Mouse (Mus musculus) liver, embryonic 14.5 days (tissue): ENCODE results near the gene Wdr35. TPM values are rescaled to one million over a fixed set of nuclear protein-coding genes. Genes with fewer than 3 reads are reported as not detected.
A peak's percentile ranks its signal among the peaks of the same experiment; 100 is the strongest.

Experiments used
- ATAC-seq: fragments of 200-750 bp; cut with Nextera tagmentation; 2 replicates; pipeline ENCODE4 v1.8.0; 2017; ENCODE audit warnings: moderate number of reproducible peaks, mild to moderate bottlenecking, moderate library complexity; ENCODE audit not compliant: insufficient read depth
- DNase-seq, 3 experiments: peaks; one replicate each; pipeline ENCODE4 v3.0.0-alpha.2; 2012 to 2013; ENCODE audit warnings: low read depth in 3 of 3, low spot score in 3 of 3
- H3K27ac ChIP-seq: fragments of 300-500 bp; sonication (generic); 2 replicates; pipeline ENCODE4 v1.5.1; 2014; ENCODE audit warnings: moderate library complexity, mild to moderate bottlenecking, control low read depth, inconsistent platforms
- H3K27me3 ChIP-seq: fragments of 300-500 bp; sonication (generic); 2 replicates; pipeline ENCODE4 v1.6.1; 2014; ENCODE audit warnings: mild to moderate bottlenecking, low read length, moderate library complexity; ENCODE audit not compliant: control insufficient read depth, insufficient read depth
- H3K36me3 ChIP-seq: fragments of 300-500 bp; sonication (generic); replicated peaks from 2 replicates; pipeline ENCODE4 v1.6.1; 2014; ENCODE audit warnings: low read depth; ENCODE audit not compliant: control insufficient read depth, insufficient read depth
- H3K4me1 ChIP-seq, 2 experiments: fragments of 200-500 bp in 1 of 2; fragments of 300-500 bp in 1 of 2; sonication (generic) in 1 of 2; replicated peaks; 2 replicates each; pipeline ENCODE4 v1.6.1; 2012 to 2014; ENCODE audit warnings: antibody characterized with exemption in 1 of 2, inconsistent platforms in 1 of 2, low read length in 1 of 2; ENCODE audit not compliant: control insufficient read depth in 2 of 2, insufficient read depth in 2 of 2
- H3K4me2 ChIP-seq: fragments of 300-500 bp; sonication (generic); 2 replicates; pipeline ENCODE4 v1.6.1; 2014; ENCODE audit warnings: low read depth, mild to moderate bottlenecking, control low read depth, moderate library complexity
- H3K4me3 ChIP-seq, 2 experiments: fragments of 200-500 bp in 1 of 2; fragments of 300-500 bp in 1 of 2; sonication (generic) in 1 of 2; 2 replicates each; pipeline ENCODE4 v1.5.1; 2012 to 2014; ENCODE audit warnings: low read depth in 2 of 2, low read length in 2 of 2, mild to moderate bottlenecking in 2 of 2, control low read depth in 1 of 2, inconsistent platforms in 1 of 2, moderate library complexity in 1 of 2; ENCODE audit not compliant: insufficient read depth in 1 of 2
- H3K9ac ChIP-seq: fragments of 300-500 bp; sonication (generic); replicated peaks from 2 replicates; pipeline ENCODE4 v1.6.1; 2014; ENCODE audit warnings: mild to moderate bottlenecking, control low read depth, moderate library complexity
- H3K9me3 ChIP-seq: fragments of 300-500 bp; sonication (generic); 2 replicates; pipeline ENCODE4 v1.6.1; 2016; ENCODE audit warnings: low read length, mixed read lengths; ENCODE audit not compliant: control insufficient read depth
- CTCF ChIP-seq: IDR thresholded peaks from 2 replicates; pipeline ENCODE4 v1.5.1; 2016; ENCODE audit warnings: antibody characterized with exemption, low read depth, control low read depth
- EP300 ChIP-seq: IDR thresholded peaks from 2 replicates; pipeline ENCODE4 v1.6.1; 2016; ENCODE audit warnings: antibody characterized with exemption, low read depth
- WGBS: fragments of 180-500 bp; shearing (Covaris S2); extraction: QIAGEN DNeasy Blood & Tissue Kit; methylation state at CpG from one replicate; pipeline ENCODE4 v1.1.7; 2014; ENCODE audit not compliant: insufficient replicate concordance; 5-methylcytosine and 5-hydroxymethylcytosine counted together
- polyA plus RNA-seq, 2 experiments: library from polyadenylated mRNA; depleted of rRNA in 1 of 2; stranded (reverse) in 1 of 2; unstranded in 1 of 2; fragments of >200 nt; fragmentation: Nextera tagmentation in 1 of 2; extraction: Ambion mirVana in 1 of 2; gene quantifications; 2 replicates each; pipeline versions ENCODE4 v1.2.1 to v1.2.3; 2012 to 2014

Wdr35 gene
- polyA plus RNA-seq, 2 experiments: 0.63 to 2.0 TPM

DNA sequence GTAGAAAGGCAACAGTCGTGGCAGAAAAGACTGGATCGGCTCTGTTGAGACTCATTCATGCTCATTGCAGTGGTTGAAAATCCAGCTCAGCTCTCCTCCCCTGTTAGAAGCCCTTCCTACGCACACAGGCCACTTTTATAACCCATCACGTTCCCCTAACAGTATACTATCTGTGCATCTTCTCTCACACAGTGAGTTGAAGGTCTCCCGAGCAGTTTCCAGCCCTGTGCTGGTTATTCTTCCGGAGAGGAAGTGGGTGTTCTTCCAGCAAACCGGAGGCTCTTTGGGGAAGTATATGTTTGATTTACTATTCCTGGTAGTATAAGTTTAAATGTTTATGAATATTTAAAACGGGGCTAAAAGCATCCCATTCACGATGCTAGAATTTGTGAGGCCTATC, 26.5 kb upstream of the Wdr35 start:
- Histone ChIP-seq H3K4me1 (no peaks in the 10 kb centered on the region), H3K27me3 (peaks cover 7% of the 10 kb centered on the region), H3K27ac (no peak overlapping the region), H3K36me3 (no peaks in the 10 kb centered on the region), H3K4me2 (peak overlapping the region; percentile 61), H3K9ac (no peak overlapping the region), H3K9me3 (no peaks in the 10 kb centered on the region), H3K4me3 (no peak overlapping the region)
- no peak for ATAC-seq
- DNase-seq: no peak
- no peak for TF ChIP-seq EP300
- TF ChIP-seq CTCF: no peak
- WGBS: 25% methylated on average over 9 of the region's 9 CpGs

DNA sequence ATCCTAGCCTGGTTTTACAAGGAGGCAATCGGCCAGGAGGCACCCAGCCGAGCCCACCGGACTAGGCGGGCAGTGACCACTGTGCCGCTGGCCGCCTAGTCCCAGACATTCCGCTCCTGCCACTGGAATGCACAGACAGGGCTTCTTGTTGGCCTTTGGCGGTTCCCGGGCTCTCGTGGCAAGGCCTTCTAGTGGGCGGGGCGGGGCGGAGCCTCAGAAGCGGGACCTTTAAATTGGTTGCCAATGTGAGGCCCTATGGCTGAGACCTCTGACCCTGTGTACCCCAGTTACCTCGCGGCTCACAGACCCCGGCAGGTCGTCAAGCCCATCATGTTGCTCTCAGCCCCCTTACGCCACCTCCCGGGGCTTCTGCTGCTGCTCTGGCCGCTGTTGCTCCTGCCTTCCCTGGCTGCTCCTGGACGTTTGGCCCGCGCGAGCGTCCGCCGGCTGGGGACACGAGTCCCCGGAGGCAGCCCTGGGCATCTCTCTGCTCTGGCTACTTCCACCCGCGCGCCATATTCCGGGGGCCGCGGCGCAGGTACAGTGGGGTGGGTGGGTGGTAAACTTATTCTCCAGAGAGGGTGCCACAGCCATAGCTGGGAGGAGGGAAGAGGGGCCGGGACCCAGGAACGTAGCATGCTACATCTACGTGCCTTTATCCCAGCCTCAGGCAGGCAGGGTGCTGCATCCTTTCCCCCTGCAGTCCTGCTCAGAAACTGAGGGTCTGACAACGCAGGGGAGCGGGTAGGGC, 25.8 kb upstream of the Wdr35 start, which contains the start of gene Matn3:
Matn3 (plus strand) TSS at position 216 of the 751 bp plus-strand sequence.
- H3K27me3 ChIP-seq: peaks cover 7% of the 10 kb centered on the region
- DNase-seq: peak; percentile 20 to 26 (median 23)
- peak within 1 kb of the TSS; percentile 61 for H3K4me2 ChIP-seq
- H3K36me3 ChIP-seq: no peaks in the 10 kb centered on the region
- peak; percentile 23; the same call in 1 of the 2 replicates for ATAC-seq
- no peak for TF ChIP-seq CTCF
- no peak for TF ChIP-seq EP300
- H3K4me1 ChIP-seq: no peaks in the 10 kb centered on the region
- no peak within 1 kb of the TSS for H3K27ac ChIP-seq
- WGBS: 3% methylated on average over 38 of the region's 42 CpGs
- no peaks in the 10 kb centered on the region for H3K9me3 ChIP-seq
- no peak within 1 kb of the TSS for H3K9ac ChIP-seq
- H3K4me3 ChIP-seq: peak within 1 kb of the TSS; percentile 25 to 28; a peak in 3 of 4 replicates

DNA sequence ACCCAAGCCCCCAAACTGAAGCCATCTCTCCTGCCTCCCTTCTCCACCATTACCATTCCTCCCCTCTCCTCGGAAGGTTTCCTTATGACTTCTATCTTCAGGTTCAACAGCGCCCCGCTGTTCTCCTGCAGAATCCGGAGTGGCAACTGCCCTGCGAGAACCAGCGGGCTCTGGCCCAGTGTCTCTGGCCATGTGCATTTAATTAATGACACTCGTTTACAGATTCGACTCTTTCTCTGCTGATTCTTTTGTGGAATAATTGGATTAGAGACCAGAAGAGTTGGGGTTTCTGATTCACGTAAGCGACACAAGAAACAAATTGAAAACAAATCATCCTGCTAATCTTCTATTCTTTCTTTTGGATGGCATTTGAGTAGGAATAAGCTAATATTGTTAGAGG, 20.6 kb upstream of the Wdr35 start:
- no peaks in the 10 kb centered on the region for H3K4me1 ChIP-seq
- H3K9ac ChIP-seq: no peak overlapping the region
- TF ChIP-seq CTCF: no peak
- no peak for TF ChIP-seq EP300
- ATAC-seq (no peak), DNase-seq (no peak)
- no peaks in the 10 kb centered on the region for H3K36me3 ChIP-seq
- H3K27me3 ChIP-seq: peaks cover 4% of the 10 kb centered on the region
- H3K4me2 ChIP-seq: no peak overlapping the region
- no peak overlapping the region for H3K27ac ChIP-seq
- H3K4me3 ChIP-seq: no peak overlapping the region
- no peaks in the 10 kb centered on the region for H3K9me3 ChIP-seq
- WGBS: 70% methylated on average over 10 of the region's 10 CpGs

DNA sequence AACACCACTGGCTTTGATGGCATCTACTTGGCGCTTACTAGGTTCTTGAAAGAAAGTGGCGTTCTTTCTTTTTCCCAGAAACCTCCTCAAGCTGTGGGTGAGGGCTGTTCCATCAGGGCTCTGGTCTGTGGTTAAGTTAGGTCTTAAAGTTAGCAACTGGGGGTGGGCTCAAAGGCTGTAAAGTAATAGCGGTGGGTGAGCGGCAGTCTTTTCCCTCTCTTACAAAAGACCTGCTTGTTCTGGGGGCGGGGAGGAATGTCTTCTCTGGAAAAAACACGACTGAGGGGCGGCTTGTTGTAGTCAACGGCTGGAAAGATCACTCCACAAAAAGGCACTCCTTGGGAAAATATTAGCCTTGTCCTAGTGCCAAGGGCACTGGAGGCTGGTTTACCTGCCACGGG, 19.5 kb upstream of the Wdr35 start:
- Histone ChIP-seq H3K27me3 (no peaks in the 10 kb centered on the region), H3K4me3 (no peak overlapping the region), H3K27ac (no peak overlapping the region), H3K9ac (no peak overlapping the region), H3K9me3 (no peaks in the 10 kb centered on the region), H3K4me2 (no peak overlapping the region), H3K36me3 (no peaks in the 10 kb centered on the region), H3K4me1 (no peaks in the 10 kb centered on the region)
- no peak for ATAC-seq
- TF ChIP-seq CTCF: no peak
- no peak for TF ChIP-seq EP300
- no peak for DNase-seq
- WGBS: 55% methylated on average over 9 of the region's 9 CpGs

DNA sequence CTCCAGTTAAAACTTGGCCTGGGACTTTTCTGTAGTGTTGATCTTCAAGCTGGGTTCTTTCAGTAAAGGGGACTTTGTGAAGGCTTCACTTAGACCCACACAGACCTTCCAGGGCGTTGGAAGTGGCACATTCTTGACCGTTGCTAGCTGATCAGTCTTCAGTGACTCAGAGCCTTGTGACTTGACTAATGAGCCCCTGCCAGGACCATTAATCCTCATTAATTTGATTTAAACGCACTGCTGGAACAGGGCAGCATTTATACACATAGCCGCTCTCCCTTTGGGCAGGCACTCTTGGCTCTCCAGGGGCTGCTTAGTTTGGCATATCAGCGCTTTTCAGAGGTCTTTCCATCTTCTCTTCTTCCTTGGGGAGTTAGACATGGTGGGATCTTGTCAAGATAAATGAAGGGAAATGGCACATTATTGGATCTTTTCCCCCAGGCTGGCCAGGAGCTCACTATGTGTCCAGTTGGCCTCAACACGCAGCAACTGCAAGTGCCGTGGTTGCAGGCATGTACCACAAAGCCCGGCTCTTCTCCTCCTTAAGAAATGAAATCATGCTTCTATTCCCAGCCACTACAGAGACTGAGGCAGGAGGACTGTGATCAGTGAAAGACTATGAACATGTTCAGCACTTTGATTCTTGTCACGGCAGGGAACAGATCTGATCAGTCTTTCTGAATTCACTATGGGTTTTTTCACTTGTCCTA, 11.9 kb upstream of the Wdr35 start:
- Histone ChIP-seq H3K9ac (no peak overlapping the region), H3K27me3 (no peaks in the 10 kb centered on the region), H3K27ac (no peak overlapping the region), H3K36me3 (no peaks in the 10 kb centered on the region), H3K9me3 (no peaks in the 10 kb centered on the region), H3K4me3 (no peak overlapping the region), H3K4me2 (no peak overlapping the region), H3K4me1 (no peaks in the 10 kb centered on the region)
- WGBS: 66% methylated on average over 9 of the region's 9 CpGs
- DNase-seq (no peak), ATAC-seq (no peak)
- no peak for TF ChIP-seq CTCF
- TF ChIP-seq EP300: no peak
